Mouse (Mus musculus) A20 (cell line): Measurements from ENCODE around the gene Ddx59.
A peak's percentile ranks its signal among the peaks of the same experiment; 100 is the strongest.

Experiments used
- DNase-seq: peaks from one replicate; pipeline ENCODE4 v3.0.0-alpha.2; 2011; ENCODE audit warnings: low read depth, low spot score

The Ddx59 gene

GRCm38 (mm10) chr1:136414798-136415755, at the start of gene Ddx59:
Gene Ddx59 (plus strand): TSS chr1:136415271.
- DNase-seq: peak; percentile 96

- no peak for DNase-seq
Observed at GRCm38 (mm10) chr1:136365986-136366385, 49.1 kb upstream of the Ddx59 start.

- no peak for DNase-seq
Observed at GRCm38 (mm10) chr1:136379261-136379660, 35.8 kb upstream of the Ddx59 start.

- DNase-seq: no peak
Observed at GRCm38 (mm10) chr1:136380161-136380560, 34.9 kb upstream of the Ddx59 start.

GRCm38 (mm10) chr1:136380606-136381005, 34.5 kb upstream of the Ddx59 start:
- DNase-seq: no peak

- no peak for DNase-seq
Observed at GRCm38 (mm10) chr1:136381169-136381568, 33.9 kb upstream of the Ddx59 start.

GRCm38 (mm10) chr1:136381583-136381982, 33.5 kb upstream of the Ddx59 start:
- no peak for DNase-seq

- no peak for DNase-seq
Observed at GRCm38 (mm10) chr1:136386914-136387313, 28.2 kb upstream of the Ddx59 start.

- DNase-seq: peak; percentile 59
Observed at GRCm38 (mm10) chr1:136394506-136394905, 20.6 kb upstream of the Ddx59 start.

GRCm38 (mm10) chr1:136395073-136395472, 20.0 kb upstream of the Ddx59 start:
- peak; percentile 8 for DNase-seq

GRCm38 (mm10) chr1:136401281-136401680, 13.8 kb upstream of the Ddx59 start:
- no peak for DNase-seq

- DNase-seq: no peak
Observed at GRCm38 (mm10) chr1:136409631-136410030, 5.4 kb upstream of the Ddx59 start.

GRCm38 (mm10) chr1:136415756-136416126, 670 bp downstream of the Ddx59 start:
- DNase-seq: no peak

- no peak for DNase-seq
Observed at GRCm38 (mm10) chr1:136418393-136418792, 3.3 kb downstream of the Ddx59 start.

- no peak for DNase-seq
Observed at GRCm38 (mm10) chr1:136427166-136427969, 12.3 kb downstream of the Ddx59 start.

- DNase-seq: peak; percentile 62
Observed at GRCm38 (mm10) chr1:136428981-136429380, 13.9 kb downstream of the Ddx59 start.

GRCm38 (mm10) chr1:136430126-136430818, 15.2 kb downstream of the Ddx59 start:
- peak; percentile 83 for DNase-seq

GRCm38 (mm10) chr1:136440741-136441140, 25.7 kb downstream of the Ddx59 start:
- DNase-seq: no peak

- DNase-seq: no peak
Observed at GRCm38 (mm10) chr1:136442809-136443208, 27.7 kb downstream of the Ddx59 start.

- peak; percentile 42 for DNase-seq
Observed at GRCm38 (mm10) chr1:136444555-136445255, 29.6 kb downstream of the Ddx59 start.

GRCm38 (mm10) chr1:136446933-136447332, 31.9 kb downstream of the Ddx59 start:
- DNase-seq: no peak
